Mouse (Mus musculus): ENCODE data around the gene Birc2. TPM values are rescaled to one million over a fixed set of nuclear protein-coding genes. Genes with fewer than 3 reads are reported as not detected.

Birc2 gene
- polyA plus RNA-seq, 1 experiment from 2014 or later: 47.1 TPM

- H3K27ac ChIP-seq: no peak overlapping the region
- no peak for ATAC-seq (ENCODE audit: insufficient number of reproducible peaks, insufficient read depth, low FRiP score, low TSS enrichment)
Observed at GRCm38 (mm10) chr9:7780250-7781150, 56.4 kb downstream of the Birc2 start.

GRCm38 (mm10) chr9:7779786-7780185 is 57.1 kb downstream of the Birc2 start:
- H3K27me3 ChIP-seq: no peaks in the 10 kb centered on the region
- WGBS: 88% methylated on average over 4 of the region's 4 CpGs
- peaks cover 4% of the 10 kb centered on the region; the same call in 1 of the 2 replicates for H3K36me3 ChIP-seq
- no peak for ATAC-seq (ENCODE audit: insufficient number of reproducible peaks, insufficient read depth, low FRiP score, low TSS enrichment)
- no peak overlapping the region for H3K4me3 ChIP-seq
- H3K4me1 ChIP-seq: peaks cover 6% of the 10 kb centered on the region
- no peaks in the 10 kb centered on the region for H3K9me3 ChIP-seq
- no peak overlapping the region for H3K9ac ChIP-seq
- H3K27ac ChIP-seq: no peak overlapping the region
- no peak overlapping the region for H3K4me2 ChIP-seq (replicated peaks)

More at GRCm38 (mm10) chr9:7780250-7781150, 56.4 kb downstream of the Birc2 start:
- H3K36me3 ChIP-seq: peaks cover 4% of the 10 kb centered on the region; the same call in 1 of the 2 replicates
- H3K27me3 ChIP-seq: no peaks in the 10 kb centered on the region
- H3K4me2 ChIP-seq (replicated peaks): no peak overlapping the region
- peaks cover 9% of the 10 kb centered on the region for H3K4me1 ChIP-seq
- WGBS: 93% methylated on average over 8 of the region's 8 CpGs
- H3K4me3 ChIP-seq: no peak overlapping the region
- no peak overlapping the region for H3K9ac ChIP-seq
- no peaks in the 10 kb centered on the region for H3K9me3 ChIP-seq

- Histone ChIP-seq H3K4me1 (no peaks in the 10 kb centered on the region), H3K9ac (no peak overlapping the region), H3K27me3 (no peaks in the 10 kb centered on the region), H3K27ac (no peak overlapping the region), H3K4me2 (replicated peaks) (no peak overlapping the region), H3K36me3 (peaks cover 4% of the 10 kb centered on the region; the same call in 1 of the 2 replicates), H3K9me3 (no peaks in the 10 kb centered on the region), H3K4me3 (no peak overlapping the region)
- no peak for ATAC-seq (ENCODE audit: insufficient number of reproducible peaks, insufficient read depth, low FRiP score, low TSS enrichment)
- WGBS: 71% methylated on average over 7 of the region's 7 CpGs
Observed at GRCm38 (mm10) chr9:7778771-7779170, 58.1 kb downstream of the Birc2 start.

- Histone ChIP-seq H3K4me2 (replicated peaks) (no peak overlapping the region), H3K4me1 (no peaks in the 10 kb centered on the region), H3K36me3 (peaks cover 4% of the 10 kb centered on the region; the same call in 1 of the 2 replicates), H3K9me3 (no peaks in the 10 kb centered on the region), H3K27ac (no peak overlapping the region), H3K27me3 (no peaks in the 10 kb centered on the region), H3K9ac (no peak overlapping the region), H3K4me3 (no peak overlapping the region)
- 89% methylated on average over 1 of the region's 1 CpGs for WGBS
- no peak for ATAC-seq (ENCODE audit: insufficient number of reproducible peaks, insufficient read depth, low FRiP score, low TSS enrichment)
Observed at GRCm38 (mm10) chr9:7777652-7778051, 59.2 kb downstream of the Birc2 start.

DNA sequence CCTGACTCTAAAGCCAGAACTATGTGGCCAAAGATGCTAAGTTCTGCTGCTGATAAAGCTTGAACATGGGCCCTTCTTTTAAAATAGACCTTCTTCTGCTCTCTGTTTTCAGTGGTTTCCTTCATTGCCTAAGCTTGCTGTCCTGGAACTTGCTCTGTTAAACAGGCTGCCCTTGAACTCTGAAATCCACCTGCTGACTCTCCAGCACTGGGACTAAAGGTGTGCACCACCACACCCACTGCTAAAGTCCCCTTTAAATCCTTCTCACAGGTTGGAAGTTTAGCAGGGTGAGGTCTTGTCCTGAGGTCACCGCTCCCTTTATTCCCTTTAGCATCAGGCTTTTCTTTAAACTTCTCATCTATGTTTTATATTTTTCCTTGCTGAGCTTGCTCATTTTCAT is 59.9 kb downstream of the Birc2 start:
- ATAC-seq (ENCODE audit: insufficient number of reproducible peaks, insufficient read depth, low FRiP score, low TSS enrichment): no peak
- no peaks in the 10 kb centered on the region for H3K9me3 ChIP-seq
- H3K4me2 ChIP-seq (replicated peaks): no peak overlapping the region
- H3K36me3 ChIP-seq: peaks cover 4% of the 10 kb centered on the region; the same call in 1 of the 2 replicates
- H3K27ac ChIP-seq: no peak overlapping the region
- no peaks in the 10 kb centered on the region for H3K27me3 ChIP-seq
- WGBS: 90% methylated on average over 1 of the region's 1 CpGs
- no peak overlapping the region for H3K4me3 ChIP-seq
- no peaks in the 10 kb centered on the region for H3K4me1 ChIP-seq
- no peak overlapping the region for H3K9ac ChIP-seq

- WGBS: 81% methylated on average over 3 of the region's 3 CpGs
- Histone ChIP-seq H3K27ac (no peak overlapping the region), H3K9me3 (no peaks in the 10 kb centered on the region), H3K36me3 (peaks cover 4% of the 10 kb centered on the region; the same call in 1 of the 2 replicates), H3K9ac (no peak overlapping the region), H3K4me3 (no peak overlapping the region), H3K27me3 (no peaks in the 10 kb centered on the region), H3K4me1 (no peaks in the 10 kb centered on the region), H3K4me2 (replicated peaks) (no peak overlapping the region)
- ATAC-seq (ENCODE audit: insufficient number of reproducible peaks, insufficient read depth, low FRiP score, low TSS enrichment): no peak
Observed at GRCm38 (mm10) chr9:7775986-7776385, 60.9 kb downstream of the Birc2 start.

DNA sequence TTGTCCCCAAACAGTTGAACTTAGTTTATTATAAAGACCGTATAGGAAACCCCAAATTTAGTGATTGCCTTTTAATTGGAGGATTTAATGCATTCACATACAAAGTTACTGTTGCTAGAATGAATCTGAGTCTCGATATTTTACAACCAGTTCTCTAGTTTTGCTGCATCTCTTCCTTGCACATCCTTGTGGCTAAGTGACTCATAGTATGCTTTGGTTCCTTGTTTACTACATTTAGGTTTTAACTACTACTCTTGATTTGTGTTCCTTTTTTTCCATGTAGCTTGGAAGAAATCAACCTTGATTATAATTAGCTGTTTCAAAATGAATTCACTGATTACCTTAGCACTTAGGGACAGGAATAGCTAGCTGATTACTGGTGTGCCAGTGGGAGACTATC is 61.9 kb downstream of the Birc2 start:
- Histone ChIP-seq H3K27me3 (no peaks in the 10 kb centered on the region), H3K4me3 (no peak overlapping the region), H3K27ac (no peak overlapping the region), H3K9me3 (no peaks in the 10 kb centered on the region), H3K4me2 (replicated peaks) (no peak overlapping the region), H3K9ac (no peak overlapping the region), H3K4me1 (no peaks in the 10 kb centered on the region), H3K36me3 (peaks cover 7% of the 10 kb centered on the region; the same call in 1 of the 2 replicates)
- WGBS: 87% methylated on average over 2 of the region's 2 CpGs
- no peak for ATAC-seq (ENCODE audit: insufficient number of reproducible peaks, insufficient read depth, low FRiP score, low TSS enrichment)

- no peak overlapping the region for H3K27ac ChIP-seq
- ATAC-seq (ENCODE audit: insufficient number of reproducible peaks, insufficient read depth, low FRiP score, low TSS enrichment): no peak
- H3K4me1 ChIP-seq: no peaks in the 10 kb centered on the region
- H3K9me3 ChIP-seq: no peaks in the 10 kb centered on the region
- no peak overlapping the region for H3K4me3 ChIP-seq
- H3K4me2 ChIP-seq (replicated peaks): no peak overlapping the region
- no peaks in the 10 kb centered on the region for H3K27me3 ChIP-seq
- 94% methylated on average over 10 of the region's 10 CpGs for WGBS
- no peak overlapping the region for H3K9ac ChIP-seq
- peaks cover 10% of the 10 kb centered on the region; the same call in 1 of the 2 replicates for H3K36me3 ChIP-seq
Observed at GRCm38 (mm10) chr9:7774538-7774937, 62.3 kb downstream of the Birc2 start.

DNA sequence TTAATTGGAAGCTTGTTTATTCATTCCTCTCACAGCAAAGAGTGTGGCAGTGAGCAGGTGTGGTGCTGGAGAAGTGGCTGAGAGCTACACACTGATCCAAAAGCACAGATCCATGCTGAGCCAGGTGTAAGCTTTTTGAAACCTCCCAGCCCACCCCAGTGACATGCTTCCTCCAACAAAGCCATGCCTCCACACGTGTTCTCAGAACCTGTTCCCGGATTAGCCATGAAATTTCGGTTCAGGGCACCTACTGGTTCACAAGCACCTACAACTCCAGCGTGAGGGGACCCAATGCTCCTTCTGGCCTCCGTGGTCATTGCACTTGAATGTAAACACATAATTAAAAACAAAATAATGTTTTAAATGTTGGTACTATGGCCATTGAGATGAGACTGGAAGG is 63.2 kb downstream of the Birc2 start:
- Histone ChIP-seq H3K4me2 (replicated peaks) (no peak overlapping the region), H3K4me1 (no peaks in the 10 kb centered on the region), H3K9ac (no peak overlapping the region), H3K27me3 (no peaks in the 10 kb centered on the region), H3K9me3 (no peaks in the 10 kb centered on the region), H3K4me3 (no peak overlapping the region), H3K36me3 (peaks cover 8% of the 10 kb centered on the region; the same call in 1 of the 2 replicates), H3K27ac (no peak overlapping the region)
- ATAC-seq (ENCODE audit: insufficient number of reproducible peaks, insufficient read depth, low FRiP score, low TSS enrichment): no peak
- 89% methylated on average over 5 of the region's 5 CpGs for WGBS

DNA sequence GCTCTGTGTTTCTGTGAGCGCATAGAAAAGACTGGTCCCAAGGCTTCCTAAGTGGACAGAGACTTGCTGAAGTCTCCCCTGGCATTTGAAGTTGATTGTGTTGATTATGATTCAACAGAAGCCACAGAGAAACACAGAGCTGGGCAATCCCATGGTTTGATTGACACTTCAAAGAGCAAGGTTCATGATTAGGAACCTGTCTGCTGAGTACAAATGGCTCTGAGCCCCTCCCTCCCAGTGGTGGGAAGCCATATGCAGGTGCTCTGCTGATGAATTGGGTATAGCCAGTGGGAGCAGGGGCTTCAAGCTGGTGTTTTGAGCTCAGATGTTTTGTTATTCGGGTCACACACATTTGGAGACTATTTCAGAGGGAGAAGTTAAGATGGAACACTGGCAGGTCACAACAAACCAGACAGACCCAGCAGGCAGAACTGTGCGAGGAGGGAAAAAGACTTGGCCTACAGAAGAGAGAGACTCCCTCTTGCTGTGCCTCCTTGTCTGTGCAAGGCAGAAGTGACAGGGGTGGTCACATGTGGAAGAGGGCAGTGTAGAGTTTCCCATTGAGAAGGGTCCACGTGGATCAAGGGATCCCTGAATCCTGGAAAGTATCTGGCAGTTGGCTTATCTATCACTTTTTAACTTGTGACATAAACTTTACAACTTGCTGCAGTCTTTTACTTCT is 64.0 kb downstream of the Birc2 start:
- 72% methylated on average over 4 of the region's 4 CpGs for WGBS
- ATAC-seq (ENCODE audit: insufficient number of reproducible peaks, insufficient read depth, low FRiP score, low TSS enrichment): no peak
- no peak overlapping the region for H3K4me2 ChIP-seq (replicated peaks)
- H3K9ac ChIP-seq: no peak overlapping the region
- no peaks in the 10 kb centered on the region for H3K9me3 ChIP-seq
- no peaks in the 10 kb centered on the region for H3K27me3 ChIP-seq
- peaks cover 7% of the 10 kb centered on the region; the same call in 1 of the 2 replicates for H3K36me3 ChIP-seq
- no peak overlapping the region for H3K4me3 ChIP-seq
- no peaks in the 10 kb centered on the region for H3K4me1 ChIP-seq
- no peak overlapping the region for H3K27ac ChIP-seq

DNA sequence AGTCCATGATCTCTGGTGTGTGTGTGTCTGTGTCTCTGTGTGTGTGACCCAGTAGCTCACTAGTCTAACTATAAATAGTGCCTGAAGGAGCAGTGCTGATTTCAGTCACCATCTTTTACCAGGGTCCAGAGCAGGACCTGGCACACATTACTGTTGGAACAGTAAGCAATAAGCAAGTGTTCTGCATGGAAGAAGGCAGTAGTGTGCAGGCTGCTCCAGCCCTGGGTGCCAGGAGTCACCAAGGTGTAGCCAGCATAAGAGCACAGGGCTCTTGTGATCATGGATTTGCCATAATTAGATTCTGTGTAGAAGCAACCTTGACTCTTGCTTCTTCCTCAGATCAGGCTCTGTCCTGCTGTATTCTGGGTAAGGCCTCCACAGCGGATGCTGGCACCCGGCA is 64.5 kb downstream of the Birc2 start:
- H3K4me1 ChIP-seq: peaks cover 5% of the 10 kb centered on the region; the same call in 1 of the 2 replicates
- H3K27ac ChIP-seq: no peak overlapping the region
- H3K4me2 ChIP-seq (replicated peaks): no peak overlapping the region
- H3K27me3 ChIP-seq: no peaks in the 10 kb centered on the region
- 84% methylated on average over 2 of the region's 2 CpGs for WGBS
- no peak for ATAC-seq (ENCODE audit: insufficient number of reproducible peaks, insufficient read depth, low FRiP score, low TSS enrichment)
- no peak overlapping the region for H3K4me3 ChIP-seq
- no peak overlapping the region for H3K9ac ChIP-seq
- no peaks in the 10 kb centered on the region for H3K9me3 ChIP-seq
- H3K36me3 ChIP-seq: peaks cover 7% of the 10 kb centered on the region; the same call in 1 of the 2 replicates

DNA sequence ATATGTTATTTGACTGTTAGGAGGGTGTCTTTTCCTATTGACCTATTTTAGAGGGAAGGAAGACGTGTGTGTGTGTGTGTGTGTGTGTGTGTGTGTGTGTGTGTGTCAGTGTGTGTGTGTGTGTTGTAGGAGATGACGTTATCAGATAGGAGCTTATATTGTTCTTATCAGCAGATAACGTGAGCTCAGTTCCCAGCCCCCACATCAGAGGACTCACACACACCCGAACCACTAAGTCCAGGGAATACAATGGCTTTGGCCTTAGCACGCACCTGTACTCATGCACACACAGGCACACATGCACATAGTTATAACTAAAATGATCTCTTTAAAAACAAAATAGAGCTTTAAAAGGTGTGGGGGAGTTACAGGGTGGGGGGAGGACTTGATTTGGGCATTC is 67.4 kb downstream of the Birc2 start:
- ATAC-seq (ENCODE audit: insufficient number of reproducible peaks, insufficient read depth, low FRiP score, low TSS enrichment): no peak
- peaks cover 7% of the 10 kb centered on the region; the same call in 1 of the 2 replicates for H3K36me3 ChIP-seq

More for the DNA sequence above, 67.4 kb downstream of the Birc2 start:
- Histone ChIP-seq H3K9me3 (no peaks in the 10 kb centered on the region), H3K4me3 (no peak overlapping the region), H3K27ac (no peak overlapping the region), H3K4me2 (replicated peaks) (no peak overlapping the region), H3K9ac (no peak overlapping the region), H3K27me3 (no peaks in the 10 kb centered on the region), H3K4me1 (peaks cover 18% of the 10 kb centered on the region)
- WGBS: 87% methylated on average over 5 of the region's 5 CpGs
